Mouse (Mus musculus) spleen, adult 2 months (tissue): ENCODE measurements around the gene Galnt4. TPM values are rescaled to one million over a fixed set of nuclear protein-coding genes. Genes with fewer than 3 reads are reported as not detected.
A peak's percentile ranks its signal among the peaks of the same experiment; 100 is the strongest.

ENCODE experiments used
- DNase-seq, 2 experiments: peaks; one replicate each; pipeline versions ENCODE4 v3.0.0 to v3.0.0-alpha.2; 2012 to 2021; ENCODE audit warnings: low spot score in 2 of 2, low read depth in 1 of 2
- H3K27ac ChIP-seq: fragments of 200-500 bp; 2 replicates; pipeline ENCODE4 v1.5.1; 2012; ENCODE audit warnings: low read length, inconsistent platforms; ENCODE audit not compliant: insufficient read depth
- H3K27me3 ChIP-seq: fragments of 200-500 bp; 2 replicates; pipeline ENCODE4 v1.6.1; 2012; ENCODE audit warnings: mild to moderate bottlenecking, moderate library complexity, low read length, inconsistent platforms; ENCODE audit not compliant: control insufficient read depth, insufficient read depth
- H3K36me3 ChIP-seq: fragments of 200-500 bp; 2 replicates; pipeline ENCODE4 v1.6.1; 2012; ENCODE audit warnings: mild to moderate bottlenecking, low read length, inconsistent platforms; ENCODE audit not compliant: control insufficient read depth, insufficient read depth
- H3K4me1 ChIP-seq: fragments of 200-500 bp; 2 replicates; pipeline ENCODE4 v1.6.1; 2011; ENCODE audit warnings: inconsistent platforms; ENCODE audit not compliant: control insufficient read depth, insufficient read depth, insufficient read length
- H3K4me3 ChIP-seq: fragments of 200-500 bp; 2 replicates; pipeline ENCODE4 v1.5.1; 2011; ENCODE audit warnings: mild to moderate bottlenecking, inconsistent platforms; ENCODE audit not compliant: insufficient read depth, insufficient read length; ENCODE audit errors: extremely low read depth
- CTCF ChIP-seq: fragments of 200-500 bp; IDR thresholded peaks from 2 replicates; pipeline ENCODE4 v1.5.1; 2011; ENCODE audit warnings: mild to moderate bottlenecking, inconsistent platforms; ENCODE audit not compliant: insufficient read depth, insufficient read length, insufficient replicate concordance; ENCODE audit errors: extremely low read depth
- POLR2A ChIP-seq: fragments of 200-500 bp; IDR thresholded peaks from 2 replicates; pipeline ENCODE4 v1.6.1; 2011; ENCODE audit warnings: low read depth, low read length, inconsistent platforms
- WGBS: fragments of 180-500 bp; shearing (Covaris S2); methylation state at CpG from one replicate; pipeline ENCODE4 v1.1.7; 2018; 5-methylcytosine and 5-hydroxymethylcytosine counted together
- polyA plus RNA-seq: library from polyadenylated mRNA; depleted of rRNA; stranded (reverse); fragments of >200 nt; gene quantifications from 2 replicates; pipeline ENCODE4 v1.2.3, GENCODE M21; 2012; rRNA removed

Gene Galnt4
- polyA plus RNA-seq = 1.5 TPM in 2 replicates

DNA sequence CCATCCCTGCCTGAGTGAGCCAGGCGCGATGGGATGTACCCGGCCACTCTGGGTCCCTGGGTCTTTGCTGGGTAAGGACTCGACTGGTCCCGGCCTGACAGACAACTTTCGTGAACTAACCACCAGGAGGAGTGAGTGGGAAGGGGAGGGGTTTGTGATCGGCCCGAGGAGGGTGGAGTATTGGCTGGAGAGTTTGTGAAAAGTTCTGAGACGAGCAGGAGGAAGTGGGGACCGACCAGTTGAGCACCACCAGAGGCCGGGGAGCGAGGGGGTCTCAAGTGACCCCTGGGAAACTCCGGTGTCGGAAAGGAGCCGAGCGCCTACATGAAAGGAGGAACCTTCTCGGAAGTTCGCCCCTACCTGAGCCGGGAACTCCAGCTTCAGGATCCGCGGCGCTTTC, at the start of gene Galnt4:
Gene Galnt4 (plus strand): TSS at position 196 of the 400 bp plus-strand sequence.
- Histone ChIP-seq H3K4me1 (peaks cover 18% of the 10 kb centered on the region; the same call in 1 of the 2 replicates), H3K4me3 (peak within 1 kb of the TSS; percentile 99), H3K27me3 (no peaks in the 10 kb centered on the region), H3K36me3 (peaks cover 1% of the 10 kb centered on the region; the same call in 1 of the 2 replicates), H3K27ac (peak within 1 kb of the TSS; percentile 98)
- WGBS = under 1% methylated on average over 22 of the region's 22 CpGs
- TF ChIP-seq CTCF (peak; percentile 58; the same call in 1 of the 2 replicates), POLR2A (peak; percentile 36)
- DNase-seq = peak; percentile 73 to 80

GRCm38 (mm10) chr10:99060588-99060987, 47.4 kb upstream of the Galnt4 start:
- 88% methylated on average over 7 of the region's 7 CpGs for WGBS
- Histone ChIP-seq H3K36me3 (no peaks in the 10 kb centered on the region), H3K27me3 (no peaks in the 10 kb centered on the region), H3K4me1 (no peaks in the 10 kb centered on the region), H3K27ac (no peak overlapping the region), H3K4me3 (no peak overlapping the region)
- no peak for DNase-seq
- TF ChIP-seq POLR2A = no peak
- TF ChIP-seq CTCF = no peak

- H3K4me1 ChIP-seq = no peaks in the 10 kb centered on the region
- no peaks in the 10 kb centered on the region for H3K36me3 ChIP-seq
- TF ChIP-seq CTCF (no peak), POLR2A (no peak)
- H3K4me3 ChIP-seq = no peak overlapping the region
- WGBS = 91% methylated on average over 10 of the region's 10 CpGs
- H3K27ac ChIP-seq = no peak overlapping the region
- no peak for DNase-seq
- no peaks in the 10 kb centered on the region for H3K27me3 ChIP-seq
Measured at GRCm38 (mm10) chr10:99061418-99061817, 46.5 kb upstream of the Galnt4 start.

- H3K27me3 ChIP-seq = no peaks in the 10 kb centered on the region
- H3K27ac ChIP-seq = no peak overlapping the region
- no peaks in the 10 kb centered on the region for H3K4me1 ChIP-seq
- no peaks in the 10 kb centered on the region for H3K36me3 ChIP-seq
- no peak for TF ChIP-seq POLR2A
- no peak for TF ChIP-seq CTCF
- 84% methylated on average over 5 of the region's 5 CpGs for WGBS
- H3K4me3 ChIP-seq = no peak overlapping the region
- DNase-seq = no peak
Measured at GRCm38 (mm10) chr10:99062546-99062945, 45.4 kb upstream of the Galnt4 start.

- 92% methylated on average over 18 of the region's 18 CpGs for WGBS
- no peaks in the 10 kb centered on the region for H3K4me1 ChIP-seq
- H3K27me3 ChIP-seq = no peaks in the 10 kb centered on the region
- no peak for DNase-seq
- no peak for TF ChIP-seq POLR2A
- TF ChIP-seq CTCF = no peak
- no peak overlapping the region for H3K4me3 ChIP-seq
- no peaks in the 10 kb centered on the region for H3K36me3 ChIP-seq
- H3K27ac ChIP-seq = no peak overlapping the region
Measured at GRCm38 (mm10) chr10:99076113-99076895, 31.7 kb upstream of the Galnt4 start.

GRCm38 (mm10) chr10:99078621-99079020, 29.3 kb upstream of the Galnt4 start:
- Histone ChIP-seq H3K27me3 (no peaks in the 10 kb centered on the region), H3K4me3 (no peak overlapping the region), H3K36me3 (no peaks in the 10 kb centered on the region), H3K4me1 (no peaks in the 10 kb centered on the region), H3K27ac (no peak overlapping the region)
- TF ChIP-seq POLR2A = no peak
- WGBS = 47% methylated on average over 2 of the region's 2 CpGs
- no peak for DNase-seq

DNA sequence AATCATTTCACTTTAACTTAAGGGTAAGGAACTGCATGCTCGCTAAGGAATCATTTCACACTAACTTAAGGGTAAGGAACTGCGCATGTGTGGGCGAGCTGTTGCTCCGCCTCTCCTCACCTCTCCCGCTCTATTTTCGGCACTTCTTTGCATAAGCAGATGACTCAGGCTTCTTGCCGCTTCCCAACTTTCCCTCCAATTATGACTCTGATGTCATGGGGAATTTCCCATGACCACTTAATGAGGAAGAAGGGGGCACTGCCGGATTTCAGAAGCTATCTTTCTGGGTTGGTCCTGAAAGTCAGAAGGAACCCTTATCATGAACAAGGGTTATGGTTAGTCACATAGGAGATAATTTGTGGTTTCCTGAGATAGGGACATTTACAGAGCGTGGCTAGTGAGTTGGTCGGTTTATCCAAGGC, 26.4 kb upstream of the Galnt4 start:
- 43% methylated on average over 10 of the region's 10 CpGs for WGBS
- no peaks in the 10 kb centered on the region for H3K4me1 ChIP-seq
- H3K27ac ChIP-seq = no peak overlapping the region
- TF ChIP-seq POLR2A (no peak), CTCF (no peak)
- H3K36me3 ChIP-seq = no peaks in the 10 kb centered on the region
- H3K4me3 ChIP-seq = no peak overlapping the region
- H3K27me3 ChIP-seq = no peaks in the 10 kb centered on the region; the same call in 1 of the 2 replicates
- DNase-seq = no peak
